Mouse (Mus musculus) hindbrain, embryonic 13.5 days (tissue): ENCODE data around the gene Adamts14. TPM values are rescaled to one million over a fixed set of nuclear protein-coding genes. Genes with fewer than 3 reads are reported as not detected.

Source experiments
- ATAC-seq: fragments of 200-750 bp; cut with Nextera tagmentation; 2 replicates; pipeline ENCODE4 v1.8.0; 2017; ENCODE audit warnings: moderate TSS enrichment; ENCODE audit not compliant: low FRiP score
- H3K27ac ChIP-seq: fragments of 300-500 bp; sonication (generic); 2 replicates; pipeline ENCODE4 v1.5.1; 2015; ENCODE audit warnings: inconsistent platforms, mild to moderate bottlenecking, moderate library complexity
- H3K27me3 ChIP-seq: fragments of 300-500 bp; sonication (generic); 2 replicates; pipeline ENCODE4 v1.6.1; 2015; ENCODE audit warnings: mild to moderate bottlenecking, inconsistent platforms
- H3K36me3 ChIP-seq: fragments of 300-500 bp; sonication (generic); 2 replicates; pipeline ENCODE4 v1.6.1; 2015; ENCODE audit warnings: mild to moderate bottlenecking, inconsistent platforms
- H3K4me1 ChIP-seq: fragments of 300-500 bp; sonication (generic); replicated peaks from 2 replicates; pipeline ENCODE4 v1.6.1; 2015; ENCODE audit warnings: inconsistent platforms
- H3K4me2 ChIP-seq: fragments of 300-500 bp; sonication (generic); 2 replicates; pipeline ENCODE4 v1.6.1; 2015; ENCODE audit warnings: inconsistent platforms, mild to moderate bottlenecking, moderate library complexity
- H3K4me3 ChIP-seq: fragments of 300-500 bp; sonication (generic); 2 replicates; pipeline ENCODE4 v1.5.1; 2015; ENCODE audit warnings: mild to moderate bottlenecking, inconsistent platforms
- H3K9ac ChIP-seq: fragments of 300-500 bp; sonication (generic); 2 replicates; pipeline ENCODE4 v1.6.1; 2015; ENCODE audit warnings: mild to moderate bottlenecking, inconsistent platforms
- H3K9me3 ChIP-seq: fragments of 300-500 bp; sonication (generic); 2 replicates; pipeline ENCODE4 v1.6.1; 2016; ENCODE audit warnings: inconsistent platforms
- WGBS: fragments of 180-500 bp; shearing (Covaris S2); methylation state at CpG from one replicate; pipeline ENCODE4 v1.1.7; 2015; 5-methylcytosine and 5-hydroxymethylcytosine counted together
- polyA plus RNA-seq: library from polyadenylated mRNA; unstranded; fragments of >200 nt; fragmentation: Nextera tagmentation; extraction: Ambion mirVana; gene quantifications from 2 replicates; pipeline ENCODE4 v1.2.1, GENCODE M21; 2015

Adamts14 gene
- polyA plus RNA-seq, result 0.14 and 0.31 TPM in 2 replicates

DNA sequence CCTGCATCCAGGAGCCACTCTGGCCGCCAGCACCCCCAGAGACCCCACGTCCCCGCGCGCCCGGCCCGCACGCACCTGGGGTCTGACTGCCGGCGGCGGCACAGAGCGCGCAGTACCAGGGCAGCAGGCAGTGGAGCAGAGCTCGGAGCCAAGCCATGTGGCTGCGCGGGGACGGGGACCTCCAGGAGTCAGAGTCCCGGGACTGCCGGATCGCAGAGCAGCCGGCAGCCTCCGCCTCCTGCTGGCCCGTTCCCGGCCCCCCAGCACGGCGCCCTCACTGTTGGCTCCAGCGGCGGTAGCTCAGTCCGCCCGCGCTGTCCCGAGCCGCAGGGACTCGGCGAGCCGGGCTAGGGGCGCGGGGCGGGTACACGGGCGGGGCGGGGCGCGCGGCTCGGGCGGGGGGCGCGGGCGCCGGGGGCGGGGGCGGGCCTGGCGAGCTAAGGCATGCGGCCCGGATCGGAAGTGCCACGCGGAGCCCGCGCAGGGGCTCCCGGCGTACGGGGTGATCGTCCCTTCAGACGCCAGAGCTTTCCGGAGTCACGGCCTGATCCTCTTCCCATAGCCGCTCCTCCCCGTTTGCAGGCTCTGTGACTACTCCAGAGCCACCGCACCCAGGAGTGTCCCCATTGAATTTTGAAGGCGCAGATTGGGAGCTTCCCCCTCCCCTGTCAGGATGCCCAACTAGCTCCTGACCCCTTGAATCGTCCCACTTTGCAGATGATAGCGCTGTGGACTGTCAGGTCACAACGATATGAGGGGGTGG is at the start of gene Adamts14:
Gene Adamts14 (minus strand): TSS at position 358 of the 763 bp plus-strand sequence.
- H3K4me3 ChIP-seq, result peak within 1 kb of the TSS; percentile 55
- no peaks in the 10 kb centered on the region for H3K9me3 ChIP-seq
- H3K9ac ChIP-seq, result peak within 1 kb of the TSS; percentile 69
- peak within 1 kb of the TSS; percentile 92 for H3K4me2 ChIP-seq
- H3K27ac ChIP-seq, result no peak within 1 kb of the TSS
- WGBS, result 1% methylated on average over 56 of the region's 75 CpGs
- peaks cover 54% of the 10 kb centered on the region for H3K27me3 ChIP-seq
- no peaks in the 10 kb centered on the region for H3K36me3 ChIP-seq
- peaks cover 18% of the 10 kb centered on the region for H3K4me1 ChIP-seq
- peak; percentile 71 for ATAC-seq

DNA sequence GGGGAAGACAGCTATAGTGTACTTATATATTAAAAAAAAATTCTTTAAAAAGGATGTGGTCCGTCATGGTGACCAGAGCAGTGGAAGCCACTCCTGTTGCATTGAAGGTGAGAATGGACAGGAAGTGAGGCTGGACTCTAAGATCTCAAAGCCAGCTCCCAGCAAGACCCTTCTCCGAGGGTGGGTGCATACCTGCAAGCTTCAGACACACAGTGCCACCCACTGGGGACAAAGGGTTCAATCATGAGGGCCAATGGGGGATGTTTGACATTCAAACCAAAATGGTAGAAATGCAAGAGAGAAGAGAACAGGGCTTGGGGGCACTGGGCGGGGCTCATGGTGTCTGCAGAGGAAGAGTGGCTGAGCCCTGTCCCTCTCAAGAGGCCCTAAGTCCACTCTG is 45.3 kb upstream of the Adamts14 start:
- Histone ChIP-seq H3K9me3 (peaks cover 6% of the 10 kb centered on the region; the same call in 1 of the 2 replicates), H3K4me1 (no peaks in the 10 kb centered on the region), H3K4me3 (no peak overlapping the region), H3K27me3 (no peaks in the 10 kb centered on the region), H3K36me3 (peaks cover 38% of the 10 kb centered on the region), H3K9ac (no peak overlapping the region), H3K4me2 (no peak overlapping the region), H3K27ac (no peak overlapping the region)
- WGBS, result 93% methylated on average over 3 of the region's 3 CpGs
- no peak for ATAC-seq

DNA sequence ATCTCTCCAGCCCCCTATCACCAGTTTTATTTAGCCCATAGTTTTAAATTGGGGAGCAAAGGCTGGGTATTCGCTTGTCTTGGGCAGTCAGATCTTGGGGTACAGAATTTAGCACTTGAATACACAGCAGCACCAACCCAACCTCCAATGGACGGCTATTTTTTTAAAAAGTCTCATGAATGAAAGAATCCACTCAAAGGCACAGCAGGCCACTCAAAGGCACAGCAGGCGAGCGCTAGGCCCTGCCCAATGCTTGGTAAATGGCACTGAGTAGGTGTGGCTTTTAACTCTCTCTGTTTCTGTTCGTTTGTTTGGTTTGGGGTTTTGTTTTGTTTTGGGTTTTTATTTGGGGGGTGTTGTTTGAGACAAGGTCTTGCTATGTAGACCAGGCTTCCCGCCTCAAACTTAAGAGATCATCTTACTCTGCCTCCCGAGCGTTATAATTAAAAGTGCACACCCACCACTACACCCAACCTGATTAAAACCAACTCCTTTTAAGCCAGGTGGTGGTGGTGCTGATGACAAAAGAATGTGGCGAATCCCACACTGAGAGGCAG is 42.2 kb upstream of the Adamts14 start:
- Histone ChIP-seq H3K36me3 (peaks cover 7% of the 10 kb centered on the region), H3K4me3 (no peak overlapping the region), H3K9ac (no peak overlapping the region), H3K27me3 (no peaks in the 10 kb centered on the region), H3K4me2 (no peak overlapping the region), H3K9me3 (no peaks in the 10 kb centered on the region), H3K27ac (no peak overlapping the region), H3K4me1 (no peaks in the 10 kb centered on the region)
- ATAC-seq, result no peak
- WGBS, result 17% methylated on average over 9 of the region's 9 CpGs

DNA sequence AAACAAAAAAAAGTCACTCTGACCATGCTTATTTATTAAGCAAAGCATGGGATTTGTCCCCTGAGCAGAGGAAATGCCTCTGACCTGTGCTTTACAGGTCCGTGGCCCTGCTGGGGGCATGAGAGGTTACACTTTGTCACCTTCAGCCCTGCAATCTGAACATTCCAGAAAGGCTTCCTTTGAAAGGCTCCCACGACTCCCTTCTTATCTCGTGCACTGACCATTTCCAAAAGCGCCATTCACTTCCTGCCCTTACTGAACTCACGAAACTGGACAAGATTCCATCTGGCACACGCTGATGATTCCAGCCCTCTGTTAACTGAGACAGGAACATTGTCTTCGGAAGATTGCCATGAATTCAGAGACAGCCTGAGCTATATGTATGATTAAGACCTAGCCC is 40.5 kb upstream of the Adamts14 start:
- WGBS, result 80% methylated on average over 7 of the region's 7 CpGs
- Histone ChIP-seq H3K9me3 (no peaks in the 10 kb centered on the region), H3K9ac (no peak overlapping the region), H3K27ac (no peak overlapping the region), H3K4me1 (0 out of 2 replicates have a peak, but pooled peaks cover 3% of the 10 kb centered on the region), H3K4me3 (no peak overlapping the region), H3K36me3 (no peaks in the 10 kb centered on the region), H3K4me2 (no peak overlapping the region), H3K27me3 (no peaks in the 10 kb centered on the region)
- no peak for ATAC-seq

DNA sequence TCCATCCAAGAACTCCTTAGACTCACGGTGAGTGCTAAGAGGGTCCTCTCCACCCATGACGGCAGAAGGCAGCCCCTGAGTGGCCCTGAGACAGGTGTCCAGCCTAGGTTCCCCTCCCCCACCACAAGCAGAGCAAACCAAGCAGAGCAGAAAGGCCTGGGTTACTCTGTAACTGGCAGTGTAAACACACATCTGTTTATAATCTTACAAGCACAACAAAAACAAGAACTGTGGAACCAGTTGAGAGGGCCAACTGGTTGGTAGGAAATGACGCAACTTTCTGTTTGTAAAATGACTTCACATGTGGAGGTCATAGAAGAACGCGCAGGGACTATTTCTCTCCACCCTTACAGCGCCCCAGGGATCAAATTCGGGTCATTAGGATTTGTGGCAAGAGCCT is 39.5 kb upstream of the Adamts14 start:
- Histone ChIP-seq H3K36me3 (no peaks in the 10 kb centered on the region), H3K9ac (no peak overlapping the region), H3K4me3 (no peak overlapping the region), H3K4me1 (0 out of 2 replicates have a peak, but pooled peaks cover 3% of the 10 kb centered on the region), H3K4me2 (no peak overlapping the region), H3K27me3 (no peaks in the 10 kb centered on the region), H3K9me3 (no peaks in the 10 kb centered on the region), H3K27ac (no peak overlapping the region)
- ATAC-seq, result no peak
- WGBS, result 65% methylated on average over 7 of the region's 7 CpGs

DNA sequence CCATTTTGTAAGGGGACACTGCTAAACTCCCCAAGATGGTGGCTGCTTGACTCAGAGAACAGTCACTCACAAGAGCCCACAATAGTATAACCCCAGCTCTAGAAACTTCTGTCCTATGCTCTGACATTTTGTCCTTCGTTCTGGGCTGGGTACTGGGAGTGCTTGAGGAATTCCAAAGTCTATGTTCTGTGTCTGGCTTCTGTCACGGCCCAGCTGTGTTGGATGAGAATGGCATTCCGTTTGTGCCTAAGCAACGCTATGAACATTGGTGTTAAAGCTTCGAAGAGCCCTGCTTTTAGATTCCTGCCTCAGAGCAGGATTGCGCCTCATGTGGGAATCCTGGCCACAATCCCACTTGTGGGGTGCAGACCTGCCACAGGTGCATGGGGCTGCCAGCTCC is 38.9 kb upstream of the Adamts14 start:
- 89% methylated on average over 6 of the region's 6 CpGs for WGBS
- H3K4me1 ChIP-seq, result 0 out of 2 replicates have a peak, but pooled peaks cover 3% of the 10 kb centered on the region
- ATAC-seq, result no peak

DNA sequence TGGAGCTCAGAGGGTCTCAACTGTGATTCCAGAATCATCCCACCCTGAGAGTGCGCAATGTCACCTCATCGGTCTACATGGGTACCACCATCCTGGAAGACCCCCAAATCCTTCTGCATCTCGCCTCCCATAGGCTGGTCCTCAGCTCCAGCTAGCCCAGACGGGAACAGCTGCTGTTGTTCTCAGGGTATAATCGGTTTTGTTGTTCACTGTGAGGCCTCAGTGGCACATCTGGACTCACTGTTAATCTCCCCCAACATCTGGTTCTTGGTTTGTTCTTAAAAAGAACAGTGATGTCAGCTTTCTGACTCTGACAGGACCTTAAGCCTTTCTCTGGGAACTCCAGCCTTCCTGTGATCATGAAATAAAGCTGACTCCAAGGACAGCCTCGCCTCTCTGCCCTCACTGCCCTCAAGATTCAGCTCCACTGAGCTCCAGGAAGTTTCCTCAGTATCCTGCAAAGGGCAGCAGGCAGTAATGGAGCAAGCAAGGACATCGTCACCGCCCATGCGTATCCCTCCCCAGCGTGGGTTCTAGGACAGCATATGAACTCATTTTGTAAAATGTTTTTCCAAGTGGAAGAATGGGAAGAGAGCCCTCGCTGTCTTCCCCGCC is 35.6 kb upstream of the Adamts14 start:
- Histone ChIP-seq H3K4me1 (0 out of 2 replicates have a peak, but pooled peaks cover 3% of the 10 kb centered on the region), H3K27me3 (no peaks in the 10 kb centered on the region), H3K36me3 (no peaks in the 10 kb centered on the region), H3K9ac (no peak overlapping the region), H3K9me3 (no peaks in the 10 kb centered on the region), H3K27ac (no peak overlapping the region), H3K4me3 (no peak overlapping the region), H3K4me2 (no peak overlapping the region)
- ATAC-seq, result no peak
- 64% methylated on average over 12 of the region's 12 CpGs for WGBS

More for the DNA sequence above, 38.9 kb upstream of the Adamts14 start:
- H3K36me3 ChIP-seq, result no peaks in the 10 kb centered on the region
- H3K9ac ChIP-seq, result no peak overlapping the region
- no peaks in the 10 kb centered on the region for H3K27me3 ChIP-seq
- no peak overlapping the region for H3K27ac ChIP-seq
- H3K9me3 ChIP-seq, result no peaks in the 10 kb centered on the region
- H3K4me2 ChIP-seq, result no peak overlapping the region
- H3K4me3 ChIP-seq, result no peak overlapping the region

DNA sequence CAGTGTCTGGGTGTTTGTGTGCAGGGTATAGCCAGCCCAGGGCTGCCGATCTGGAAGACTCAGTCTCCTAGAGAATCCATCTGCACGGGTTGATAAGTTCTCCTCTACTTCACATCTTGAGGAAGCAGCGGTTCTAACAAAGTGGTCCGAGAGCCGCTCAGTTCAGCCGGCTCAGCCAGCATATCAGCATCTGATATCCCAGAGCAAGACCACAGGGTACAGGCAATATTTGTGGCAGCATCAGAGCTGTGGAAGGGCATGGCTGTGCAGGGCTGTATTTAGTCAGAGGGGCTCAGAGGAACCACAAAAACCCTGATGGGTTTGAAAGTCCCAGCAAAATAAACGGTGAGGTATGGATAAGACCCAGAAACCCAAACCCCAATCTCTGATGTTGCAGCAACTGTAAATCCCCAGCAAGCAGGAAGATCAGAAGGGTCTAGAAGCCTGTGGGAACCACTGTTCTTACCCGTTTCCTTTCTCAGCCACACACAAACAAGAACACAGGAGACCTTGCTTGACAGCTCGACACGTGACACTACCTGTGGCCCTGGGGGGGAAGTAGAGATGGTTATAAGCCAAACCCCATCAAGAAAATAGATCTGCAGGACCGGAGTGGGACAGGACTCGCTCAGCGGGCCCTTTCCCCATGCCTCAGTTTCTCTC is 32.8 kb upstream of the Adamts14 start:
- ATAC-seq, result no peak
- Histone ChIP-seq H3K9me3 (no peaks in the 10 kb centered on the region), H3K27ac (no peak overlapping the region), H3K4me1 (0 out of 2 replicates have a peak, but pooled peaks cover 3% of the 10 kb centered on the region), H3K4me2 (no peak overlapping the region), H3K9ac (no peak overlapping the region), H3K27me3 (no peaks in the 10 kb centered on the region), H3K36me3 (no peaks in the 10 kb centered on the region), H3K4me3 (no peak overlapping the region)
- 85% methylated on average over 13 of the region's 13 CpGs for WGBS

DNA sequence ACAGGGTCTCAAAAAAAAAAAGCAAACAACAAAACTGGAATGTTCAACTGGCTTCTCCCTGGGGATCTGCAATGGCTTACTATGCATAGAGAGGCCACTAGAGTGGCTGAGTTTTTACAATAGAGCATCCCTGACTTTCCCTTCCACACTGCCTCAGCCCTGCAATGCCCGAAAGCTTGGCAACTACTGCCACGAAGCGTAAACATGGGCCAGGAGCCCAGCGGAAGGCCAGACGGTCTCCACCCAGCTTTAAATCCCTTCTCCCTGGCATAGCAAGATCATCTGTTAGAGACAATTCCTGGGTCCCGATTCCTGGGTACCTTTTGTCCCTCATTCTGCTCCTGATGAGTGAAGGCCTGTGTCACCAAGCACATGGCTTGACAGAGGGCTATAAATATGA is 30.8 kb upstream of the Adamts14 start:
- Histone ChIP-seq H3K4me2 (no peak overlapping the region), H3K9ac (no peak overlapping the region), H3K4me1 (0 out of 2 replicates have a peak, but pooled peaks cover 2% of the 10 kb centered on the region), H3K27me3 (no peaks in the 10 kb centered on the region), H3K9me3 (no peaks in the 10 kb centered on the region), H3K27ac (no peak overlapping the region), H3K4me3 (no peak overlapping the region), H3K36me3 (no peaks in the 10 kb centered on the region)
- WGBS, result 87% methylated on average over 6 of the region's 6 CpGs
- no peak for ATAC-seq

DNA sequence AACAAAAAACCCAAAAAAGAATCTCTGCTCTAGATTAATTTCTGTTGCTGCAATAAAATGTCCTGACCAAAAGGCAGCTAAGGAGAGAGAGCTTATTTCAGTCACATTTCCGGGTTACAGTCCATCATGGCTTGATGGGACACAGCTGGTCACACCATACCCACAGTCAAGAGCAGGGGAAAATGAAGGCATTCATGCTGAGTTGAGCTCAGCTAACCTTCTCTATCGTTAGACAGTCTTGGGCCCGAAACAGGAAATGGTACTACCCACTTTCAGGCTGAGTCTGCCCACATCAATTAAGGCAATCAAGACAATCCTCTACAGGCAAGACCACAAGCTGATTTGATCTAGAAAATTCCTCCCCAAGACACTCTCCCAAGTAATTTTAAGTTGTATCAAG is 27.8 kb upstream of the Adamts14 start:
- Histone ChIP-seq H3K9me3 (no peaks in the 10 kb centered on the region), H3K27ac (no peak overlapping the region), H3K4me2 (no peak overlapping the region), H3K9ac (no peak overlapping the region), H3K36me3 (no peaks in the 10 kb centered on the region), H3K4me1 (no peaks in the 10 kb centered on the region), H3K4me3 (no peak overlapping the region), H3K27me3 (no peaks in the 10 kb centered on the region)
- WGBS, result 91% methylated on average over 3 of the region's 3 CpGs
- no peak for ATAC-seq

DNA sequence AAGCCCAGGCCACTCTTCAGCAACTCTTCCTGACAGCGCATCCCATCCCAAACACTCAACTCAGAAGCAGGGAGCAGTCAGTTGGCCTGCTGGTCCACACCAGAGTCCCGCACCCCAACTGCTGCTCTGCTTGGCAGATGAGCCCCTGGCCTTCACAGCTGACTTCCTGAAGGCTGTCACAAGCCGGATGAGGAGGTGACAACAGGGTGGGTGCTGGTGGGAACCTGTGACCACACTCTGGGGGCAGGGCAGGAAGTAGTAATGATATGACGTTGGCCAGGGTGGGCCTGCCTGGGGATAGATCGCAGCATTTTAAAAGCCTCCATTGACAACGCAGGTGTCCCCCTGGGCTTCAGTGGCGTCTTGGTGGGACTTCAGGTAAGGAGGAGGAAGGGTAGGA is 24.2 kb upstream of the Adamts14 start, which contains the start of gene Prf1:
Gene Prf1 (plus strand): TSS at position 357 of the 400 bp plus-strand sequence.
- Histone ChIP-seq H3K36me3 (no peaks in the 10 kb centered on the region), H3K4me1 (no peaks in the 10 kb centered on the region), H3K27me3 (no peaks in the 10 kb centered on the region), H3K9me3 (no peaks in the 10 kb centered on the region), H3K4me3 (no peak within 1 kb of the TSS), H3K27ac (no peak within 1 kb of the TSS), H3K9ac (no peak within 1 kb of the TSS), H3K4me2 (no peak within 1 kb of the TSS)
- ATAC-seq, result no peak
- 96% methylated on average over 7 of the region's 7 CpGs for WGBS
